Mouse (Mus musculus) stomach, adult 2 months (tissue): ENCODE results near the gene Olfr1502. TPM values are rescaled to one million over a fixed set of nuclear protein-coding genes. Genes with fewer than 3 reads are reported as not detected.

Source experiments
- polyA plus RNA-seq: library from polyadenylated mRNA; depleted of rRNA; stranded (reverse); fragments of >200 nt; gene quantifications from 2 replicates; pipeline ENCODE4 v1.2.3, GENCODE M21; 2012; rRNA removed

Olfr1502 gene
- polyA plus RNA-seq: not detected in 2 replicates

GRCm38 (mm10) chr19:13861495-13861894 is at the start of gene Olfr1502:
Gene Olfr1502 (plus strand): TSS chr19:13861795.

GRCm38 (mm10) chr19:13819347-13819746 is 42.2 kb upstream of the Olfr1502 start, which contains the start of gene Olfr1499:
Gene Olfr1499 (minus strand): TSS chr19:13819447.

GRCm38 (mm10) chr19:13830388-13830787 is 31.2 kb upstream of the Olfr1502 start, which contains the start of gene Olfr1500:
Gene Olfr1500 (minus strand): TSS chr19:13830488.

GRCm38 (mm10) chr19:13850592-13850991 is 11.0 kb upstream of the Olfr1502 start, which contains the start of gene Olfr1501:
Gene Olfr1501 (minus strand): TSS chr19:13850692.

GRCm38 (mm10) chr19:13897828-13898227 is 36.2 kb downstream of the Olfr1502 start, which contains the start of gene Olfr1504:
Gene Olfr1504 (minus strand): TSS chr19:13897928.

Other genes with a start within 250 kb of the Olfr1502 start
- not detected in 2 replicates for gene Olfr1487, start 244.4 kb upstream of the Olfr1502 start, polyA plus RNA-seq
- gene Olfr1489, start 230.2 kb upstream of the Olfr1502 start, polyA plus RNA-seq: not detected in 2 replicates
- gene Olfr1490, start 210.7 kb upstream of the Olfr1502 start, polyA plus RNA-seq: not detected in 2 replicates
- not detected in 2 replicates for gene Olfr1491, start 164.5 kb upstream of the Olfr1502 start, polyA plus RNA-seq
- gene Olfr1493-ps1, start 138.5 kb upstream of the Olfr1502 start, polyA plus RNA-seq: not detected in 2 replicates
- not detected in 2 replicates for gene Olfr1494, start 122.1 kb upstream of the Olfr1502 start, polyA plus RNA-seq
- gene Olfr1495, start 97.2 kb upstream of the Olfr1502 start, polyA plus RNA-seq: not detected in 2 replicates
- gene Olfr1496, start 83.9 kb upstream of the Olfr1502 start, polyA plus RNA-seq: not detected in 2 replicates
- not detected in 2 replicates for gene Olfr1497, start 63.6 kb upstream of the Olfr1502 start, polyA plus RNA-seq
- gene Olfr1499, start 42.3 kb upstream of the Olfr1502 start, polyA plus RNA-seq: not detected in 2 replicates
- gene Olfr1500, start 31.3 kb upstream of the Olfr1502 start, polyA plus RNA-seq: not detected in 2 replicates
- not detected in 2 replicates for gene Olfr1501, start 11.1 kb upstream of the Olfr1502 start, polyA plus RNA-seq
- gene Olfr1504, start 36.1 kb downstream of the Olfr1502 start, polyA plus RNA-seq: not detected in 2 replicates
- not detected in 2 replicates for gene Olfr1505, start 51.7 kb downstream of the Olfr1502 start, polyA plus RNA-seq